Mouse (Mus musculus): Measurements from ENCODE around the gene Gm10413.
"Not testable (repeated sequence)": the region's sequence is repeated elsewhere in the genome, so short reads cannot be mapped to it uniquely, and the experiment has no call there.

- not testable (repeated sequence) for TF ChIP-seq POLR2A (IDR thresholded peaks at IDR 0.05; ENCODE audit: insufficient read depth, low read depth, low read length); CTCF (IDR thresholded peaks at IDR 0.05)
Measured at GRCm38 (mm10) chr14:3394793-3395192, at the start of gene Gm10413.
